Mouse (Mus musculus): ENCODE measurements around the gene Fbxw7. TPM values are rescaled to one million over a fixed set of nuclear protein-coding genes. Genes with fewer than 3 reads are reported as not detected.

Fbxw7 gene
- 100 to 1,000 TPM; 156 to 160 TPM for total RNA-seq (2021)
- long read RNA-seq, experiment 1, full-length matches to known transcripts = 34 of 63 reads
- long read RNA-seq, experiment 1, partial matches to known transcripts = 25 of 63 reads
- long read RNA-seq, experiment 1, other reads (novel, unspliced or antisense) = 4 of 63 reads
- long read RNA-seq, experiment 2, full-length matches to known transcripts = 51 of 100 reads
- long read RNA-seq, experiment 2, partial matches to known transcripts = 20 of 100 reads
- long read RNA-seq, experiment 2, other reads (novel, unspliced or antisense) = 29 of 100 reads

DNA sequence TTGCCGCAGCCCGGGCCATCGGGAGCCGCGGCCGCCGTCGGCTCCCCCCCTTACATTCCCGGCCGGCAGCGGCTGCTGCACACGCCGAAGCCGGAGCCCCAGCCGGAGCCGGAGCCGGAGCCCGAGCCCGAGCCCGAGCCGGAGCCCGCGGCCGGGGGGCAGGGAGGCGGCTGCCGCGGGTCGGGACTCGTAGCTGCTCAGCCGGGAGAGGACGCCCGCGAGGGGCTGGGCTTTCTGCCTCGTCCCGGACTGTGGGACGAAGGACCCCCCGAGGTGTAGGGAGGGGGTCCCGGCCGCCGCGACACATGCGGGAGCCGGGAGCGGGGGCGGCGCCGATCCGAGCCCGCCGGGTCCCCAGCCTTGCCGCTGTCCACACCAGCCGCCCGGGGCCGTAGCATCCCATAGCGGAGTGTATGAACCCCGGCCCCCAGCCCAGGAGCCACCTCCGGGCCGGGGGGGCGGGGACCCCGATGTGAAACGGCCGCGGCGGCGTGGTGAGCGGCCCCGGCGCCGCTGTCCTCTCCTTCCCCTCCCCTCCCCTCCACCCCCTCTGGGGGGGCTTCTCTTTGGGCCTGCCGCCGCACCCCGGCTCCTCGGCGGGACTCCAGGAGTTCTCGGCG is at the start of gene Fbxw7:
TSS of gene Fbxw7 (plus strand) at position 507 of the 620 bp plus-strand sequence.
- Histone ChIP-seq H3K27ac (peak within 1 kb of the TSS; percentile 89), H3K4me3 (peak within 1 kb of the TSS; percentile 90)
- DNase-seq (ENCODE audit: low spot score in 2 of 2) = no peak
- no peak for TF ChIP-seq CTCF (conservative IDR thresholded peaks at IDR 0.05)

GRCm38 (mm10) chr3:84768940-84769339 is 46.1 kb upstream of the Fbxw7 start:
- H3K27ac ChIP-seq = no peak overlapping the region
- H3K4me3 ChIP-seq = no peak overlapping the region
- DNase-seq (ENCODE audit: low spot score in 2 of 2) = no peak
- TF ChIP-seq CTCF (conservative IDR thresholded peaks at IDR 0.05) = no peak

DNA sequence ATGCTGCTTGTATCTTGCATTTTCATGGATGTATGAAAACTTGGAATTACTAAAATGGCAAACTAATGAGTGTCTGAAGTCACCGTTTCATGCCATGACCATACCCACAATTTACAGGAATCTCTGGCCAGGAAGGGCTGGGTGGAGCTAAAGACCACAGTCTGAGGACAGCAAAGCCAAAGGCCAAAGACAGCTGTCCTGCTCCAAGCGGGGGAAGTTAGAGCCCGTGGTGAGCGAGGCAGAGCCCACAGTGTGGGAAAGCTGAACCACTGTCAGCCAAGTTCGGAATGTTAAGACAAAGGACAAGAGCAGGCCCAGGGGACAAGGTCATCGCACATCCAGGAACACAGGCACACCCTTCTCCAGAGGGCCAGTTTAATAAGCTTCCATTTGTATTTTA is 45.7 kb upstream of the Fbxw7 start:
- no peak for DNase-seq (ENCODE audit: low spot score in 2 of 2)
- TF ChIP-seq CTCF (conservative IDR thresholded peaks at IDR 0.05) = no peak
- no peak overlapping the region for H3K4me3 ChIP-seq
- H3K27ac ChIP-seq = no peak overlapping the region

DNA sequence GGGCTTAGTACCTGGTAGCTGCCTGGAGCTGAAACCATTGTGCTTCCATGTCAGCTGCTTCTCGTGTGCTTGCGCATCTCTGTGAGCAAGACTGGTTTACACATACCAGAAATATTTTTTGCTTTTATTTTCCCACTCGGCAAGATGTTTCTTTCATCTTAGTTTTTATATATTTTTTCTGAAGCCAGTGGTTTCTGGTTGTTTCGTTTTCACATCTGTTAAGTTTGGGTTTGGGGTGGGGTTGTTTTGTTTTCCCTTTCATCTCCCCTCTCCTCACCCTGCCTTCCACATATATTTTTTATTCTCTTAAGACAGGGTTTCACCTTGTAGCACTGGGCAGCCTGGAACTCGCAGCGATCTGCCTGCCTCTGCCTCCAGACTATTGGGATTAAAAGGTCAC is 44.5 kb upstream of the Fbxw7 start:
- TF ChIP-seq CTCF (conservative IDR thresholded peaks at IDR 0.05) = no peak
- H3K27ac ChIP-seq = no peak overlapping the region
- no peak overlapping the region for H3K4me3 ChIP-seq
- DNase-seq (ENCODE audit: low spot score in 2 of 2) = no peak

GRCm38 (mm10) chr3:84771980-84772379 is 43.1 kb upstream of the Fbxw7 start:
- H3K27ac ChIP-seq = no peak overlapping the region
- H3K4me3 ChIP-seq = no peak overlapping the region
- no peak for DNase-seq (ENCODE audit: low spot score in 2 of 2)
- no peak for TF ChIP-seq CTCF (conservative IDR thresholded peaks at IDR 0.05)

DNA sequence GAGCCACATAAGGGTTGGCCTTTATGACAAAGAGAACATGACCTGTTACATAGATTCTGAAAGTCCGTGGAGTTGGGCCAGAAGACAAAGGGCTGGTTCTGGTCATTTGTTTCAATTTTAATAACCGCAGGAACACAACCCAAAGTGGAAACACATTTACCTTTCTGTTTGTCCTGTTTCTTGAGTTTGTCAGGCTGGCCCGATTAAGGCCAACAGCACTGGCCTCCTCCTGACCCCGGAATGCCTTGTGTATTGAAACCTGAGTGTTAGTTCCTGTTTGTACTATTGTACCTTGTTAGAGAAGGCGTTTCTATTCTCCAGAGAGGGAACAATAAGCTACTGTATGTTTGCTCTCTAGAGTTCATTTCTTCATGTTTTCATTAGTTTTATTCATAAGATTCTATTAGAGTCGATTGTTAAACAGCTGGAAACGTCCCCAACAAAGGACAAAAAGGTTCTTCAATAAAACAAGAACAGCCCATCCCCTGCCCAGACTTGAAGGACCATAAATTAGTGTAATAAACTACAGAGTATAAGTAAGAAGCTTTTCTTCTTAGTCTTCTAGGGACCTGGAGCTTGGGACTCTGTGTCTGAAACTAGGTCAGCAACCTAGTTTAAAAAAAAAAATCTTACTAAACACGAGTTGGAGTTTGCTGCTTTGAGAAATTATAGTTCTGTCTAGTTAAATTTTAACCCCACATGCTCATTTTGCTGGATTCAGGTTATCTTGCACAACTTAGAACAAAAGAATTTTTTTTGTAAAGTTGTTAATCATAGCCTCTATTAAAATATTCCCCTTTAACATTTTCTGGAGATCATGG is 40.6 kb upstream of the Fbxw7 start:
- H3K27ac ChIP-seq = no peak overlapping the region
- no peak overlapping the region for H3K4me3 ChIP-seq
- no peak for DNase-seq (ENCODE audit: low spot score in 2 of 2)
- TF ChIP-seq CTCF (conservative IDR thresholded peaks at IDR 0.05) = no peak

- no peak for DNase-seq (ENCODE audit: low spot score in 2 of 2)
- TF ChIP-seq CTCF (conservative IDR thresholded peaks at IDR 0.05) = no peak
- no peak overlapping the region for H3K27ac ChIP-seq
- no peak overlapping the region for H3K4me3 ChIP-seq
These were observed 40.0 kb upstream of the Fbxw7 start for GRCm38 (mm10) chr3:84775067-84775423.

- no peak overlapping the region for H3K4me3 ChIP-seq
- TF ChIP-seq CTCF (conservative IDR thresholded peaks at IDR 0.05) = no peak
- H3K27ac ChIP-seq = no peak overlapping the region
- no peak for DNase-seq (ENCODE audit: low spot score in 2 of 2)
These were observed 39.5 kb upstream of the Fbxw7 start for GRCm38 (mm10) chr3:84775577-84775976.

- no peak for TF ChIP-seq CTCF (conservative IDR thresholded peaks at IDR 0.05)
- H3K4me3 ChIP-seq = no peak overlapping the region
- H3K27ac ChIP-seq = no peak overlapping the region
- DNase-seq (ENCODE audit: low spot score in 2 of 2) = no peak
These were observed 39.0 kb upstream of the Fbxw7 start for GRCm38 (mm10) chr3:84776084-84776483.

- Histone ChIP-seq H3K4me3 (no peak overlapping the region), H3K27ac (no peak overlapping the region)
- no peak for TF ChIP-seq CTCF (conservative IDR thresholded peaks at IDR 0.05)
- no peak for DNase-seq (ENCODE audit: low spot score in 2 of 2)
These were observed 27.2 kb upstream of the Fbxw7 start for GRCm38 (mm10) chr3:84787914-84788313.

GRCm38 (mm10) chr3:84804036-84804435 is 11.0 kb upstream of the Fbxw7 start:
- no peak overlapping the region for H3K4me3 ChIP-seq
- H3K27ac ChIP-seq = no peak overlapping the region
- no peak for TF ChIP-seq CTCF (conservative IDR thresholded peaks at IDR 0.05)
- DNase-seq (ENCODE audit: low spot score in 2 of 2) = no peak

DNA sequence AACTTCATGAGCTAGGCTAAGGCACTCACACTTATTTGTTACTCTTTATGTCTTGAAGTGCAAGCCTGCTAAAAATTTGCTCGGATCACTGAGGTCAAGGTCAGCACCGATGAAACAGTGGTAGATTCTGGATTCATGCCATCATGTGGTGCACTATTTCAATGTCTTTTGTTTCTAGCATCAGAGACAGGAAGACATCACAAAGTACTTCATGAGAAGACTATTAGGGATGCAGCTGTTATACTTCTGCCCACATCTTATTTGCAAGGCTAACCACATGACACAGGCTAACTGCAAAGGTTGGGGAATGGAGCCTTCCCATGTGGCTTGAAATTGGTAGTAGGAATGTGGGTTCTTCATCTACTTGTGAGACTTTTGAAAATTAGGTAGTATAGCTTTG is 8.9 kb upstream of the Fbxw7 start:
- TF ChIP-seq CTCF (conservative IDR thresholded peaks at IDR 0.05) = no peak
- no peak for DNase-seq (ENCODE audit: low spot score in 2 of 2)
- Histone ChIP-seq H3K4me3 (no peak overlapping the region), H3K27ac (no peak overlapping the region)

- Histone ChIP-seq H3K4me3 (no peak overlapping the region), H3K27ac (no peak overlapping the region)
- no peak for DNase-seq (ENCODE audit: low spot score in 2 of 2)
- TF ChIP-seq CTCF (conservative IDR thresholded peaks at IDR 0.05) = no peak
These were observed 7.2 kb upstream of the Fbxw7 start for GRCm38 (mm10) chr3:84807826-84808225.
